Mouse (Mus musculus): ENCODE measurements at regions not wholly inside any gene's neighbourhood (a gene's known extent, or its start where the extent isn't known, plus 50 kb on each side); places are given as distances from the start of the nearest gene placed in this dataset.

GRCm38 (mm10) chr13:80370491-80370890, 512.7 kb upstream of the Arrdc3 start:
- Histone ChIP-seq H3K79me2 (ENCODE audit: control insufficient read depth, insufficient read depth, low read length, poor library complexity) (no peaks in the 10 kb centered on the region), H3K4me3 (ENCODE audit: control insufficient read depth in 1 of 2, insufficient read depth in 1 of 2, low read depth in 2 of 2, low read length in 2 of 2) (no peak overlapping the region), H3K36me3 (ENCODE audit: control insufficient read depth in 1 of 2, insufficient read depth in 2 of 2, low read length in 2 of 2) (no peaks in the 10 kb centered on the region), H3K9ac (ENCODE audit: control insufficient read depth, low read depth, low read length, poor library complexity, severe bottlenecking) (no peak overlapping the region), H3K27me3 (ENCODE audit: control insufficient read depth in 1 of 2, insufficient read depth in 2 of 2, low read length in 2 of 2) (no peaks in the 10 kb centered on the region), H3K4me1 (ENCODE audit: control insufficient read depth in 1 of 2, insufficient read depth in 2 of 2, low read length in 2 of 2) (no peaks in the 10 kb centered on the region), H3K9me3 (replicated peaks; ENCODE audit: insufficient read depth, low read length) (no peaks in the 10 kb centered on the region), H3K27ac (ENCODE audit: control insufficient read depth, low read depth, low read length) (no peak overlapping the region)
- no peak for DNase-seq (ENCODE audit: low read depth, low spot score)
- TF ChIP-seq USF1 (IDR thresholded peaks at IDR 0.05; ENCODE audit: low read depth, low read length) (no peak), MYB (IDR thresholded peaks at IDR 0.05; ENCODE audit: low read depth, low read length) (no peak), POLR2AphosphoS5 (IDR thresholded peaks at IDR 0.05; ENCODE audit: borderline replicate concordance, low read depth, low read length) (no peak), MAFK (IDR thresholded peaks at IDR 0.05; ENCODE audit: borderline replicate concordance, low read depth, low read length) (no peak), JUND (IDR thresholded peaks at IDR 0.05; ENCODE audit: low read depth, low read length) (no peak), POLR2AphosphoS2 (IDR thresholded peaks at IDR 0.05; ENCODE audit: low read length) (no peak), ELF1 (IDR thresholded peaks at IDR 0.05; ENCODE audit: low read depth, low read length) (no peak), ZKSCAN1 (IDR thresholded peaks at IDR 0.05; ENCODE audit: low read depth, low read length) (no peak), RAD21 (IDR thresholded peaks at IDR 0.05; ENCODE audit: low read depth, low read length) (no peak), UBTF (IDR thresholded peaks at IDR 0.05; ENCODE audit: borderline replicate concordance, insufficient read depth, low read depth, low read length) (no peak), BHLHE40 (IDR thresholded peaks at IDR 0.05; ENCODE audit: borderline replicate concordance, low read depth, low read length) (no peak), KAT2A (conservative IDR thresholded peaks at IDR 0.05; ENCODE audit: low read depth, low read length) (no peak), HCFC1 (IDR thresholded peaks at IDR 0.05; ENCODE audit: low read depth, low read length) (no peak), MYC (IDR thresholded peaks at IDR 0.05; ENCODE audit: low read depth, low read length) (no peak), CHD2 (IDR thresholded peaks at IDR 0.05; ENCODE audit: low read length) (no peak)

GRCm38 (mm10) chr13:80381280-80381965, 501.8 kb upstream of the Arrdc3 start:
- no peak for TF ChIP-seq CHD1 (IDR thresholded peaks at IDR 0.05; ENCODE audit: low read depth, low read length)
- TF ChIP-seq ZC3H11A (IDR thresholded peaks at IDR 0.05; ENCODE audit: low read depth, low read length): no peak
- TF ChIP-seq TBP (IDR thresholded peaks at IDR 0.05; ENCODE audit: low read depth, low read length): no peak
- no peak for TF ChIP-seq EP300 (IDR thresholded peaks at IDR 0.05; ENCODE audit: low read depth in 1 of 2, low read length in 2 of 2)
- no peak for TF ChIP-seq E2F4 (IDR thresholded peaks at IDR 0.05; ENCODE audit: borderline replicate concordance, low read depth, low read length)
- no peak for TF ChIP-seq TAL1 (IDR thresholded peaks at IDR 0.05; ENCODE audit: low read length)
- TF ChIP-seq TCF12 (IDR thresholded peaks at IDR 0.05; ENCODE audit: low read depth, low read length): no peak
- no peak for TF ChIP-seq SIN3A (IDR thresholded peaks at IDR 0.05; ENCODE audit: low read length)
- TF ChIP-seq MXI1 (IDR thresholded peaks at IDR 0.05; ENCODE audit: low read depth, low read length): no peak
- no peak for TF ChIP-seq CHD2 (IDR thresholded peaks at IDR 0.05; ENCODE audit: low read length)
- TF ChIP-seq GABPA (IDR thresholded peaks at IDR 0.05; ENCODE audit: low read depth, low read length): no peak
- no peak for TF ChIP-seq CTCF (IDR thresholded peaks at IDR 0.05 in 2 of 3, conservative IDR thresholded peaks at IDR 0.05 in 1 of 3; ENCODE audit: control insufficient read depth in 1 of 3, insufficient read depth in 1 of 3, low read depth in 2 of 3, low read length in 3 of 3, poor library complexity in 1 of 3, severe bottlenecking in 1 of 3)
- no peak for TF ChIP-seq POLR2AphosphoS5 (IDR thresholded peaks at IDR 0.05; ENCODE audit: borderline replicate concordance, low read depth, low read length)
- TF ChIP-seq BHLHE40 (IDR thresholded peaks at IDR 0.05; ENCODE audit: borderline replicate concordance, low read depth, low read length): no peak
- no peak for TF ChIP-seq SMC3 (IDR thresholded peaks at IDR 0.05; ENCODE audit: low read depth, low read length)
- TF ChIP-seq GATA1 (IDR thresholded peaks at IDR 0.05; ENCODE audit: low read depth, low read length): no peak
- no peak overlapping the region for H3K9ac ChIP-seq (ENCODE audit: control insufficient read depth, low read depth, low read length, poor library complexity, severe bottlenecking)
- H3K4me1 ChIP-seq (ENCODE audit: control insufficient read depth in 1 of 2, insufficient read depth in 2 of 2, low read length in 2 of 2): no peaks in the 10 kb centered on the region
- no peaks in the 10 kb centered on the region for H3K36me3 ChIP-seq (ENCODE audit: control insufficient read depth in 1 of 2, insufficient read depth in 2 of 2, low read length in 2 of 2)
- no peak overlapping the region for H3K4me3 ChIP-seq (ENCODE audit: control insufficient read depth in 1 of 2, insufficient read depth in 1 of 2, low read depth in 2 of 2, low read length in 2 of 2)
- no peaks in the 10 kb centered on the region for H3K27me3 ChIP-seq (ENCODE audit: control insufficient read depth in 1 of 2, insufficient read depth in 2 of 2, low read length in 2 of 2)
- DNase-seq (ENCODE audit: low read depth, low spot score): no peak
- no peaks in the 10 kb centered on the region for H3K9me3 ChIP-seq (replicated peaks; ENCODE audit: insufficient read depth, low read length)
- H3K27ac ChIP-seq (ENCODE audit: control insufficient read depth, low read depth, low read length): no peak overlapping the region
- no peaks in the 10 kb centered on the region for H3K79me2 ChIP-seq (ENCODE audit: control insufficient read depth, insufficient read depth, low read length, poor library complexity)

Measured in MEL (cell line).